Mouse (Mus musculus): ENCODE measurements at regions not wholly inside any gene's neighbourhood (a gene's known extent, or its start where the extent isn't known, plus 50 kb on each side); places are given as distances from the start of the nearest gene placed in this dataset.
A peak's percentile ranks its signal among the peaks of the same experiment; 100 is the strongest.

DNA sequence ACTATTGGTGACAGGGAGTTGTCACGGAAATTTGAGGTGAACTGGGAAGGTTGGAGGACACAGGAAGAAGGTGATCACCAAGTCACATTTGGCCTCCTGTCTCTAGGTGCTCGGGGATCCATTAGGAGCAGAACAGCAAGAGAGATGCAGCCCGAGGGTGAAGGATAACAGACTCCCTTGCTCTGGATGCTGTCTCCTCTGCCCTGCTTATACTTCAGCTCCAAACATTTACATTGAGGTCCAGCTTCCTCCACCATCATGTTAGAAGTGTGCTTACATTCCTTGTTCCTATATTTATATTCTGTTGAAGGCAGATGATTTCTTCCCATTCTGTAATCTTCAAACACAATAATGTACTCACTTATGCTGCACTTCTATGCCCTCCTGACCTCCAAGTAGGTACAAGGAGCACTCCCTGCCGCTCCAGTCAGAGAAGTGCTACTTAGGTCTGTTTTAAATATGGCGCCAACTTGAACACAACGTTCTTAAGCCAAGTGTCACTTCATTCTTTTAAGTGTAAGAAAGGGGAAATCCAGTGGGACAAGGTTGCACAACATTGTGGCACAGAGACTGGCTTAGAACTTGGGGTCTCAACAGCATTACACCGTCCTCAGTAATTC lies 161.5 kb downstream of the Sptssa start:
- no peak for ATAC-seq (ENCODE audit: low FRiP score, low TSS enrichment)
- no peak overlapping the region for H3K27ac ChIP-seq (ENCODE audit: low read length)
- WGBS, result 84% methylated on average over 7 of the region's 7 CpGs

DNA sequence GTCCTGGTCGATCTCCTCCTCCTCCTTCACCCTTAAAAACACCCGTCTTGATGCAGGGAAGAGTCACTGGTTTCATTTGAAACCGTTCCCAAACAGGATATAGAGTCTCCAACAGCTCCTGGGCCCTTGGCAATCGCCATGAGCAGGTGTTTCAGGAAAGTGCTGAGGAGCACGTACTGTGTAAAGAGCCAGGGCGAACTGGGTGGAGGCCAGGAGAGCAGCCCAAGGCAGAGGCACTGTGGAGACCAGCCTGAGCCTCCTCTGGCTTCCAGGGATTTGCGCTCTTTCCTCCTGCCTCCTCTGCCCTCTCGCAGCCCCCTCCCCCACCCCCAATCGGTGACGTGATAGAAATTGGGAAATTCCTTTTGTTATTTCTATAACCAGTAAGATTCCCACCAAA lies 163.6 kb downstream of the Sptssa start:
- Histone ChIP-seq H3K9ac (replicated peaks; ENCODE audit: low read length) (no peak overlapping the region), H3K4me2 (replicated peaks; ENCODE audit: low read depth, low read length) (no peak overlapping the region), H3K27me3 (ENCODE audit: insufficient read depth, low read length) (no peaks in the 10 kb centered on the region), H3K4me1 (ENCODE audit: insufficient read depth, low read length) (no peaks in the 10 kb centered on the region), H3K4me3 (ENCODE audit: low read length) (no peak overlapping the region), H3K27ac (ENCODE audit: low read length) (no peak overlapping the region), H3K9me3 (ENCODE audit: low read length) (no peaks in the 10 kb centered on the region), H3K36me3 (ENCODE audit: insufficient read depth, low read length) (no peaks in the 10 kb centered on the region)
- WGBS, result 37% methylated on average over 10 of the region's 10 CpGs
- no peak for ATAC-seq (ENCODE audit: low FRiP score, low TSS enrichment)

More for the DNA sequence above, 161.5 kb downstream of the Sptssa start:
- Histone ChIP-seq H3K4me1 (ENCODE audit: insufficient read depth, low read length) (no peaks in the 10 kb centered on the region), H3K9me3 (ENCODE audit: low read length) (no peaks in the 10 kb centered on the region), H3K4me3 (ENCODE audit: low read length) (no peak overlapping the region), H3K27me3 (ENCODE audit: insufficient read depth, low read length) (no peaks in the 10 kb centered on the region), H3K9ac (replicated peaks; ENCODE audit: low read length) (no peak overlapping the region), H3K36me3 (ENCODE audit: insufficient read depth, low read length) (no peaks in the 10 kb centered on the region), H3K4me2 (replicated peaks; ENCODE audit: low read depth, low read length) (no peak overlapping the region)

DNA sequence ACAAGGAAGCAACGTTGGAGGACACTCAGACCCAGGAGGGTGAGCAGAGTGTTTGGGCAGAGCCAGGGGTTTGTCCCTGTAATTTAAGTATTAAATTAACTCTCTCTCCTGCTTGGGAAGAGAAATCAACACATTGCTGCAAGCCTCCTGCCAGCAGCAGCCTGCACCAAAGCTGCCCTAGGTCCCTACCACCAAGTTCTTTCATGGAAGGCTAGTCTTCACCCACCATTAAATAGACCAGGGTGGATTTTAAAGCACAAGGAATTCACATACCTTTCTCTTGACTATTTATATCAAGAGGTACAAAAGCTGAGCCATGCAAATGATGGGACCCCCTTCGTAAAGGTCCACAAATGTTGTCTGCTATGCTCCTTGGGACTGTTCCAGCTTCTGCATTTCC lies 165.9 kb downstream of the Sptssa start:
- no peak for ATAC-seq (ENCODE audit: low FRiP score, low TSS enrichment)
- Histone ChIP-seq H3K27me3 (ENCODE audit: insufficient read depth, low read length) (no peaks in the 10 kb centered on the region), H3K36me3 (ENCODE audit: insufficient read depth, low read length) (no peaks in the 10 kb centered on the region), H3K27ac (ENCODE audit: low read length) (no peak overlapping the region), H3K9ac (replicated peaks; ENCODE audit: low read length) (no peak overlapping the region), H3K4me3 (ENCODE audit: low read length) (no peak overlapping the region), H3K4me2 (replicated peaks; ENCODE audit: low read depth, low read length) (no peak overlapping the region), H3K9me3 (ENCODE audit: low read length) (no peaks in the 10 kb centered on the region; the same call in 1 of the 2 replicates), H3K4me1 (ENCODE audit: insufficient read depth, low read length) (no peaks in the 10 kb centered on the region)
- WGBS, result 81% methylated on average over 2 of the region's 2 CpGs

DNA sequence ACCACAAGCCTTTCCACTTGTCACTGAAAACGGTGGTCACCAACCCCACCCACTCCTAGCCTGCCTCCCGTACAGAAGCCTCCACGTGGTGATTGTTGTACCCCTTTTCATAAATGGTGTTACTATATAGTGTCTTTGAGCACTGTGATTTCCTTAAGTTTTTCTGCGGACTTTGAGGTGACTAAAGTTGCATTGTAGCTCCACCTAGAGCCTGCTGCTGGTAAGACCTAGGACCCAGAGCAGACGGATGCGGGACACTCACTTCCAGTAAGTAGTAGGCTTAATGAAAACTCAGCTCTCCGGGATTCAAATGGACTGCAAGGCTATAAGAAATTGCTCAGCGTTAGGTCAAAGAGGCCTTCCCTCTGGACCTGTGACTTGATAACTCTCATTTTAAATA lies 166.7 kb downstream of the Sptssa start:
- H3K27me3 ChIP-seq (ENCODE audit: insufficient read depth, low read length), result no peaks in the 10 kb centered on the region; the same call in 1 of the 2 replicates
- H3K9me3 ChIP-seq (ENCODE audit: low read length), result no peaks in the 10 kb centered on the region; the same call in 1 of the 2 replicates
- no peaks in the 10 kb centered on the region for H3K4me1 ChIP-seq (ENCODE audit: insufficient read depth, low read length)
- H3K4me2 ChIP-seq (replicated peaks; ENCODE audit: low read depth, low read length), result peak overlapping the region; percentile 28; the same call in 1 of the 2 replicates
- WGBS, result 2% methylated on average over 8 of the region's 8 CpGs
- no peak overlapping the region for H3K9ac ChIP-seq (replicated peaks; ENCODE audit: low read length)
- ATAC-seq (ENCODE audit: low FRiP score, low TSS enrichment), result peak; percentile 85
- H3K4me3 ChIP-seq (ENCODE audit: low read length), result no peak overlapping the region
- no peak overlapping the region for H3K27ac ChIP-seq (ENCODE audit: low read length)
- no peaks in the 10 kb centered on the region for H3K36me3 ChIP-seq (ENCODE audit: insufficient read depth, low read length)

DNA sequence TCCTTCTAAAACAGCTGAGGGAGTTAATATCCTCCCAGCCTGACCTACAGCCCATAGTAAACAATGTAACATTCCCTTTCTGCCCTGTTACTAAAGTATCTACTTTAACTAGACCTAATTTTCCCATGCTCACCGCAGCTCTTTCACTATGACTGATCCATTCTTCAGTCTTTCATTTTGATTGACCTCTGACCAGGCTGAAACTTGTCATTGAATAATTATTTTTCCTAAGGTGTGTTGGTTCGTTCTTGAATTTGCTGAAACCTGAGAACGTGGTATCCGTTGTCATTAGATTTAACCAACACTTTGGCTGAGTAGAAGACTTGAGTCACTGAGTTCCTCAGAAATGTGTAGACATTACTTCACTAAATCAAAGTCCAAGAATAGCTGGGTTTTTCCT lies 168.7 kb downstream of the Sptssa start:
- Histone ChIP-seq H3K4me2 (replicated peaks; ENCODE audit: low read depth, low read length) (no peak overlapping the region), H3K4me1 (ENCODE audit: insufficient read depth, low read length) (no peaks in the 10 kb centered on the region), H3K4me3 (ENCODE audit: low read length) (no peak overlapping the region), H3K27ac (ENCODE audit: low read length) (no peak overlapping the region), H3K9ac (replicated peaks; ENCODE audit: low read length) (no peak overlapping the region), H3K9me3 (ENCODE audit: low read length) (no peaks in the 10 kb centered on the region; the same call in 1 of the 2 replicates), H3K36me3 (ENCODE audit: insufficient read depth, low read length) (no peaks in the 10 kb centered on the region), H3K27me3 (ENCODE audit: insufficient read depth, low read length) (no peaks in the 10 kb centered on the region; the same call in 1 of the 2 replicates)
- 70% methylated on average over 4 of the region's 4 CpGs for WGBS
- no peak for ATAC-seq (ENCODE audit: low FRiP score, low TSS enrichment)

DNA sequence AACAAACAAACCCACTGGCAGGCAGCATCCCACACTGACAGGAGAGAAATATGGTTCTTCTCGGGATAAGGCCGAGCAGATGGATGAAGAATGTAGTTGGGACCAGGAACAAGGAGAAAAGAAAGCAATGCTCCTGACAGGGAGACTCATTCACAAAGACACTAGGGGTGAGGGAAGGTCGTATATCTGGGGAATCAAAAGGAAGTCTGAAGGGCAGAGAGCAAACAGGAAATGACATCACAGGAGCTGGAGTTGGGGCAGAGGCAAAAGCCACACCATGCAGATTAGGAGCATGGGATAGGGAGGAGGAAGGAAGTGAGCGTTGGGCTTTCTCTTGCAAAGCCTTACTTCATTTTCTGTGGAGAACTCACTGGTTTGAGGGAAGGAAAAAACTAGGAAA lies 174.4 kb downstream of the Sptssa start:
- Histone ChIP-seq H3K27me3 (ENCODE audit: insufficient read depth, low read length) (peaks cover 4% of the 10 kb centered on the region; the same call in 1 of the 2 replicates), H3K9ac (replicated peaks; ENCODE audit: low read length) (no peak overlapping the region), H3K4me1 (ENCODE audit: insufficient read depth, low read length) (peaks cover 6% of the 10 kb centered on the region; the same call in 1 of the 2 replicates), H3K27ac (ENCODE audit: low read length) (peak overlapping the region; percentile 21; the same call in 1 of the 2 replicates), H3K36me3 (ENCODE audit: insufficient read depth, low read length) (no peaks in the 10 kb centered on the region), H3K9me3 (ENCODE audit: low read length) (peaks cover 3% of the 10 kb centered on the region; the same call in 1 of the 2 replicates), H3K4me2 (replicated peaks; ENCODE audit: low read depth, low read length) (no peak overlapping the region), H3K4me3 (ENCODE audit: low read length) (no peak overlapping the region)
- peak; percentile 61 for ATAC-seq (ENCODE audit: low FRiP score, low TSS enrichment)
- WGBS, result 34% methylated on average over 4 of the region's 4 CpGs

DNA sequence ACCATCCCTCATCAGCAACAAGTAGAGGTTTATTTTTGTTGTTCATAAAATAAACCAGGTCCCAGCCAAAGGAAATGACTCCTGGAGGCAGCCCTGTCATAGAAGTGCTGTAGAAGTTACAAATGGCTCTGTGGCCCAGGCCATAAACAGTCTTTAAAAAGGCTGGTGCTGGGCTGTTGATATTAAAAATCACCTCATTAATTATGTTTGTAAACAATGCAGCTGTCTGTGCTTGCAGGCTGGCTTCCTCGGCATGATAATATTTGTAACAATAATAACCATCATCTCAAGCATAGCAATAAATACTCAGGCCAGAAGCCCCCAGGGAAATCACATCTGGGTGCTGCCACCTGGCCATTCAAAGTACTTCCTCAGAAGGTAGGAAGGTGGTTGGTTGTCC lies 176.5 kb downstream of the Sptssa start:
- 0 out of 2 replicates have a peak, but pooled peaks cover 3% of the 10 kb centered on the region for H3K9me3 ChIP-seq (ENCODE audit: low read length)
- WGBS, result 47% methylated on average over 1 of the region's 1 CpGs
- peaks cover 6% of the 10 kb centered on the region; the same call in 1 of the 2 replicates for H3K4me1 ChIP-seq (ENCODE audit: insufficient read depth, low read length)
- H3K27ac ChIP-seq (ENCODE audit: low read length), result no peak overlapping the region
- no peak overlapping the region for H3K9ac ChIP-seq (replicated peaks; ENCODE audit: low read length)
- ATAC-seq (ENCODE audit: low FRiP score, low TSS enrichment), result no peak
- no peaks in the 10 kb centered on the region for H3K36me3 ChIP-seq (ENCODE audit: insufficient read depth, low read length)
- no peak overlapping the region for H3K4me3 ChIP-seq (ENCODE audit: low read length)
- H3K27me3 ChIP-seq (ENCODE audit: insufficient read depth, low read length), result peaks cover 4% of the 10 kb centered on the region; the same call in 1 of the 2 replicates
- no peak overlapping the region for H3K4me2 ChIP-seq (replicated peaks; ENCODE audit: low read depth, low read length)

DNA sequence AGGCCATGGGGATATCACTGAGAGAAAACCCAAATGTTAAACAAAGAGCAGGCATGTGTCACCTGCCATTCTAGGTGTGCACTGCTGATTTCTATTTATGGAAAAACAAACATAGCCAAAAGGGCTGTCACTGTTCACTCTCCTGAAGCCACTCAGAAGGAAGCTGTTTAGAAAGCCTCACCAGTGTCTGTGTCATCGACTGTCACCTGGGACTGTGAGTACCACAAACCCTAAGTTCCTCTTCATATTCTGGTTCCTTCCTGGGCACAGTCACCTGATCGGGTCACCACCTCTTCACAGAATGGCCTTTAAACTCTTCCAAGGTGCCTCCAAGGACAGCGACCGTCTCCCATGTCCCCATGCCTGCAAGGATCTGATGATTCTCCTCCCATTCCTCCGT lies 183.5 kb downstream of the Sptssa start:
- Histone ChIP-seq H3K9me3 (ENCODE audit: low read length) (0 out of 2 replicates have a peak, but pooled peaks cover 3% of the 10 kb centered on the region), H3K36me3 (ENCODE audit: insufficient read depth, low read length) (no peaks in the 10 kb centered on the region), H3K27ac (ENCODE audit: low read length) (no peak overlapping the region), H3K4me1 (ENCODE audit: insufficient read depth, low read length) (no peaks in the 10 kb centered on the region), H3K4me3 (ENCODE audit: low read length) (no peak overlapping the region), H3K4me2 (replicated peaks; ENCODE audit: low read depth, low read length) (no peak overlapping the region), H3K9ac (replicated peaks; ENCODE audit: low read length) (no peak overlapping the region), H3K27me3 (ENCODE audit: insufficient read depth, low read length) (peaks cover 2% of the 10 kb centered on the region; the same call in 1 of the 2 replicates)
- ATAC-seq (ENCODE audit: low FRiP score, low TSS enrichment), result no peak
- 85% methylated on average over 5 of the region's 5 CpGs for WGBS

DNA sequence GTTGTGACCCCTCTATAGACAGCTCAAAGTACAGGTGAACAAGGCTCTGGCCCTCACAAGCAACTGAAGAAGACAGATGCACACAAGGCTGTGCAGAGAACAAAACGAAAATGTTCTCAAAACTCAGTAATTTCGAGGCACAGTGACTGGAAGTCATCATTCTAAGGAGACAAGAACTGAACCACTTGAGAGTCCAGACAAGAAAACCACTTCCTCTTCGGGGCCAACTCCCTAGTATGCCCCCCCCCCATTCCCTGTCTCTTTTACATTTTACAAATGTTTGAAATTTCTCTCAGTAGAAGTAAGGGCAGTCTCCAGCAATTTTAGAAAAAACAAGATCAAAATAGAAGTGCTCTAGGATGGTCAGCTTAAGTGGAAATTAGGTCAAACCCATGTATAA lies 184.0 kb downstream of the Sptssa start:
- 71% methylated on average over 3 of the region's 3 CpGs for WGBS

DNA sequence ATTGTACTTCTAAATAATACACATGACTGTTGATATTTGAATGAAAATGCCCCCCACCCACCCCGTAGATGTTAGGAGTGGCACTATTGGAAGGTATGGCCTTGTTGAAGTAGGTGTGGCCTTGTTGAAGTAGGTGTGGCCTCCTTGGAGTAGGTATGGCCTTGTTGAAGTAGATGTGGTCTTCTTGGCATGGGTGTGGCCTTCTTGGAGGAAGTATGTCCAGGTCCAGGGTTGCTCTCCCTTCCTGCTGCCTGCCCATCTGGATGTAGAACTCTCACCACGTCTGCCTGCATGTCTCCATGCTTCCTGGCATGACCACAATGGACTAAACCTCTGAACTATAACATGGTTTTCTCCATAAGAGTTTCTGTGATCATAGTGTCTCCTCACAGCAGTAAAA lies 188.7 kb downstream of the Sptssa start:
- H3K36me3 ChIP-seq (ENCODE audit: insufficient read depth, low read length), result no peaks in the 10 kb centered on the region
- no peaks in the 10 kb centered on the region for H3K9me3 ChIP-seq (ENCODE audit: low read length)
- no peaks in the 10 kb centered on the region for H3K4me1 ChIP-seq (ENCODE audit: insufficient read depth, low read length)
- WGBS, result 83% methylated on average over 2 of the region's 2 CpGs
- no peaks in the 10 kb centered on the region for H3K27me3 ChIP-seq (ENCODE audit: insufficient read depth, low read length)
- no peak overlapping the region for H3K4me2 ChIP-seq (replicated peaks; ENCODE audit: low read depth, low read length)
- ATAC-seq (ENCODE audit: low FRiP score, low TSS enrichment), result no peak
- H3K9ac ChIP-seq (replicated peaks; ENCODE audit: low read length), result no peak overlapping the region
- no peak overlapping the region for H3K27ac ChIP-seq (ENCODE audit: low read length)
- no peak overlapping the region for H3K4me3 ChIP-seq (ENCODE audit: low read length)

More for the DNA sequence above, 184.0 kb downstream of the Sptssa start:
- Histone ChIP-seq H3K4me1 (ENCODE audit: insufficient read depth, low read length) (no peaks in the 10 kb centered on the region), H3K4me2 (replicated peaks; ENCODE audit: low read depth, low read length) (no peak overlapping the region), H3K27ac (ENCODE audit: low read length) (no peak overlapping the region), H3K9me3 (ENCODE audit: low read length) (0 out of 2 replicates have a peak, but pooled peaks cover 3% of the 10 kb centered on the region), H3K36me3 (ENCODE audit: insufficient read depth, low read length) (no peaks in the 10 kb centered on the region), H3K27me3 (ENCODE audit: insufficient read depth, low read length) (no peaks in the 10 kb centered on the region), H3K4me3 (ENCODE audit: low read length) (no peak overlapping the region), H3K9ac (replicated peaks; ENCODE audit: low read length) (no peak overlapping the region)
- ATAC-seq (ENCODE audit: low FRiP score, low TSS enrichment), result no peak
